Mouse (Mus musculus): ENCODE measurements around the gene Gabarapl2.

- TF ChIP-seq CTCF (IDR thresholded peaks at IDR 0.05; ENCODE audit: borderline replicate concordance, insufficient read depth, low read length): no peak
- no peak for TF ChIP-seq POLR2A (IDR thresholded peaks at IDR 0.05; ENCODE audit: low read depth, low read length)
These were observed 28.0 kb downstream of the Gabarapl2 start for GRCm38 (mm10) chr8:111968541-111968940.

Data from embryonic fibroblast, embryonic 13.5 days (primary cell).